ENCODE assay signal across 21 mouse cellular contexts in the genomic region with DNA sequence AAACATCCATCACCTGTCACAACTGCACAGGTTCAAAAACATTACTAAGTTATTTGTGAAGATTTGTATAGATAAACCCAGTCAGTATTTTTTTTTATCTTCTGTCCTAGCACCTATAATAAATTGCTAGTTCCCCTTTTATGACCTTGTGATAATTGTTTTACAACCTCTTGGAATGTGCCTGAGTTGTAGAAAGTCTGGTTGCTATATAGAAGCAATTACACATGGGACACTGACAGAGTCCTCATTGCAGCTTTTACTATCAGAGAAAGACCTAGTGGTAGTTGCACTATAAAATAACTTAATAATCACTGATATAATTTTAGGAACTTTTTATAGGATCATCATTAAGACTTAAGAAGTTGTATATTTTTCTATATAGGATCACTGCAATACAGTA.
A peak's percentile ranks its signal among the peaks of the same experiment; 100 is the strongest.
DNase-seq lines count a peak whose midpoint lies in the region; ATAC-seq and TF ChIP-seq lines count a peak whose summit lies in the region.
"Had no signal": no experiment of that assay in that cellular context is flagged by ENCODE, and none has a peak within 500 bp of the region (broad histone marks: within the 10 kb centered on the region; RNA-seq: fewer than 3 reads in every experiment).

No protein-coding gene starts in this region.

- H3K4me1 ChIP-seq in intestine, embryonic 15.5 days (replicated peaks) = no peaks in the 10 kb centered on the region
- H3K4me1 ChIP-seq in intestine, embryonic 16.5 days (ENCODE audit: control insufficient read depth, insufficient read depth, low read length) = no peaks in the 10 kb centered on the region
- H3K4me1 ChIP-seq in intestine, postnatal 0 days (replicated peaks; ENCODE audit: control insufficient read depth, insufficient read depth, low read length) = no peaks in the 10 kb centered on the region
- no peaks in the 10 kb centered on the region for H3K4me1 ChIP-seq in lung, postnatal 0 days (ENCODE audit: insufficient read depth, low read depth, low read length)

- no peak overlapping the region for H3K4me2 ChIP-seq in intestine, embryonic 15.5 days (replicated peaks)
- no peak overlapping the region for H3K4me2 ChIP-seq in intestine, embryonic 16.5 days (ENCODE audit: low read depth, low read length)
- H3K4me2 ChIP-seq in intestine, postnatal 0 days (replicated peaks; ENCODE audit: low read depth) = no peak overlapping the region
- no peak overlapping the region for H3K4me2 ChIP-seq in lung, postnatal 0 days (replicated peaks; ENCODE audit: low read depth, low read length)

- H3K27ac ChIP-seq in intestine, embryonic 15.5 days = no peak overlapping the region
- no peak overlapping the region for H3K27ac ChIP-seq in intestine, embryonic 16.5 days (ENCODE audit: low read length)
- H3K27ac ChIP-seq in intestine, postnatal 0 days (ENCODE audit: low read depth, low read length) = no peak overlapping the region
- H3K27ac ChIP-seq in lung, postnatal 0 days (ENCODE audit: low read length) = no peak overlapping the region

- no peak for TF ChIP-seq EP300 in lung, postnatal 0 days (IDR thresholded peaks at IDR 0.05)

- H3K9me3 ChIP-seq in intestine, embryonic 15.5 days = no peaks in the 10 kb centered on the region
- H3K9me3 ChIP-seq in intestine, embryonic 16.5 days (ENCODE audit: control insufficient read depth, low read length) = no peaks in the 10 kb centered on the region
- no peaks in the 10 kb centered on the region for H3K9me3 ChIP-seq in intestine, postnatal 0 days (ENCODE audit: control insufficient read depth)
- H3K9me3 ChIP-seq in lung, postnatal 0 days (ENCODE audit: low read length) = no peaks in the 10 kb centered on the region
- H3K9me3 ChIP-seq: G1E had no signal

- intact Hi-C loops in heart, postnatal 36 days (cut with DNase I) = no loop called here

- H3K27me3 ChIP-seq in intestine, embryonic 15.5 days (replicated peaks) = no peaks in the 10 kb centered on the region
- no peaks in the 10 kb centered on the region for H3K27me3 ChIP-seq in intestine, embryonic 16.5 days (replicated peaks; ENCODE audit: control insufficient read depth, insufficient read depth, low read length)
- H3K27me3 ChIP-seq in intestine, postnatal 0 days (replicated peaks; ENCODE audit: control insufficient read depth, insufficient read depth, low read length) = no peaks in the 10 kb centered on the region
- no peaks in the 10 kb centered on the region for H3K27me3 ChIP-seq in lung, postnatal 0 days (replicated peaks; ENCODE audit: insufficient read depth, low read length)
- H3K27me3 ChIP-seq: CH12.LX had no signal

- no peak for TF ChIP-seq CTCF in intestine, postnatal 0 days (IDR thresholded peaks at IDR 0.05; ENCODE audit: low read depth)
- TF ChIP-seq CTCF in lung, postnatal 0 days (IDR thresholded peaks at IDR 0.05) = no peak

- no peak overlapping the region for H3K9ac ChIP-seq in intestine, embryonic 15.5 days
- no peak overlapping the region for H3K9ac ChIP-seq in intestine, embryonic 16.5 days (ENCODE audit: low read depth, low read length)
- no peak overlapping the region for H3K9ac ChIP-seq in intestine, postnatal 0 days (ENCODE audit: low read depth, low read length)
- H3K9ac ChIP-seq in lung, postnatal 0 days (replicated peaks; ENCODE audit: low read depth) = no peak overlapping the region

- ATAC-seq in intestine, embryonic 15.5 days = peak; percentile 74; the same call in 1 of the 2 replicates
- ATAC-seq in intestine, embryonic 16.5 days = peak; percentile 80
- ATAC-seq in intestine, postnatal 0 days = 0 out of 2 replicates have a peak, but pooled peaks have one; percentile 54
- ATAC-seq in lung, postnatal 0 days = no peak
- ATAC-seq: activated CD4-positive, CD25-positive, alpha-beta regulatory T cell, adult 4 months; CD4-positive, CD25-positive, alpha-beta regulatory T cell, adult 4 months; Patski had no signal

- no peak for DNase-seq in left cerebral cortex, adult 8-10 months (ENCODE audit: low spot score in 2 of 2)
- no peak for DNase-seq in heart, postnatal 36 days
- DNase-seq in lung, postnatal 0 days (ENCODE audit: low spot score) = no peak
- DNase-seq: adrenal gland, adult 2 months; adrenal gland, adult 8-10 months; adrenal gland, postnatal 10 days; adrenal gland, postnatal 14 days; adrenal gland, postnatal 25 days; adrenal gland, postnatal 36 days; B cell, adult 2 months; cerebellum, adult 11 months; cerebellum, adult 11-12 months; cerebellum, adult 18-20 months had no signal

- no peak overlapping the region for H3K4me3 ChIP-seq in intestine, embryonic 15.5 days (replicated peaks)
- no peak overlapping the region for H3K4me3 ChIP-seq in intestine, embryonic 16.5 days (ENCODE audit: low read length)
- no peak overlapping the region for H3K4me3 ChIP-seq in intestine, postnatal 0 days (ENCODE audit: low read depth, low read length)
- no peak overlapping the region for H3K4me3 ChIP-seq in lung, postnatal 0 days (ENCODE audit: low read depth, low read length)

- no peaks in the 10 kb centered on the region for H3K36me3 ChIP-seq in intestine, embryonic 15.5 days
- H3K36me3 ChIP-seq in intestine, embryonic 16.5 days (ENCODE audit: control insufficient read depth, insufficient read depth, low read length) = no peaks in the 10 kb centered on the region
- H3K36me3 ChIP-seq in intestine, postnatal 0 days (ENCODE audit: control insufficient read depth, insufficient read depth) = no peaks in the 10 kb centered on the region
- no peaks in the 10 kb centered on the region for H3K36me3 ChIP-seq in lung, postnatal 0 days (ENCODE audit: insufficient read depth, low read length)
- H3K36me3 ChIP-seq: G1E had no signal
